Mouse (Mus musculus): ENCODE data around the gene Psmb6.

DNA sequence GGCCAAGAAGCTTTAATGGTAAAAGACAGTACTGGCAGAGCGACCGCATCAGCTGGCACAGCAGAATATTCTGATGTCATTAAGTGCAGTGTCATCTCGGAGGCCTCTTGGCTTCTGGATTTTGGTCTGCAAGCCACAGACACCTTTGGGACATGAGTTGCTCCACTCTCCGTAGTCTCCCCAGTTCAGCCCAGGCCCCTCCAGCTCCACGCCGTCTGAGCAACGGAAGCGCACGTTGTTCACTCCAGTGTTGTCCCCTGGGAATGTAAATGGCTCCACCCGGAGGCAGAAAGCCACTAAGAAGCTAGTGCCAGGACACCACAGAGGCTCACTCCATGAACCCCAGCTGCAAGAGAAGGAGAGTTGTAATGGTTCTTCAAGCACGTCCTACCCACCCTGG is 11.6 kb upstream of the Psmb6 start:
- TF ChIP-seq GATA1 (IDR thresholded peaks at IDR 0.05; ENCODE audit: low read length) (no peak), TAL1 (IDR thresholded peaks at IDR 0.05; ENCODE audit: low read length) (no peak)
